Mouse (Mus musculus): ENCODE measurements at regions not wholly inside any gene's neighbourhood (a gene's known extent, or its start where the extent isn't known, plus 50 kb on each side); places are given as distances from the start of the nearest gene placed in this dataset.
A peak's percentile ranks its signal among the peaks of the same experiment; 100 is the strongest.

GRCm38 (mm10) chr2:124764186-124764910, 303.6 kb upstream of the Slc24a5 start:
- no peaks in the 10 kb centered on the region for H3K9me3 ChIP-seq (ENCODE audit: control insufficient read depth, low read length)
- H3K4me1 ChIP-seq (replicated peaks; ENCODE audit: control insufficient read depth, insufficient read depth, low read length), result no peaks in the 10 kb centered on the region
- 48% methylated on average over 10 of the region's 10 CpGs for WGBS
- no peak for DNase-seq (ENCODE audit: low spot score)
- ATAC-seq (ENCODE audit: low FRiP score), result no peak
- no peak overlapping the region for H3K9ac ChIP-seq (ENCODE audit: low read depth, low read length)
- no peak overlapping the region for H3K27ac ChIP-seq (ENCODE audit: low read depth, low read length)
- no peak overlapping the region for H3K4me3 ChIP-seq (ENCODE audit: low read depth, low read length)
- no peaks in the 10 kb centered on the region for H3K27me3 ChIP-seq (ENCODE audit: control insufficient read depth, insufficient read depth, low read length)
- no peaks in the 10 kb centered on the region for H3K36me3 ChIP-seq (ENCODE audit: control insufficient read depth, insufficient read depth, low read length)
- H3K4me2 ChIP-seq (replicated peaks; ENCODE audit: low read depth, low read length), result no peak overlapping the region

- DNase-seq (ENCODE audit: low spot score) (no peak), ATAC-seq (ENCODE audit: low FRiP score) (no peak)
- Histone ChIP-seq H3K36me3 (ENCODE audit: control insufficient read depth, insufficient read depth, low read length) (no peaks in the 10 kb centered on the region), H3K4me2 (replicated peaks; ENCODE audit: low read depth, low read length) (no peak overlapping the region), H3K27me3 (ENCODE audit: control insufficient read depth, insufficient read depth, low read length) (no peaks in the 10 kb centered on the region), H3K9ac (ENCODE audit: low read depth, low read length) (no peak overlapping the region), H3K9me3 (ENCODE audit: control insufficient read depth, low read length) (no peaks in the 10 kb centered on the region), H3K4me3 (ENCODE audit: low read depth, low read length) (no peak overlapping the region), H3K4me1 (replicated peaks; ENCODE audit: control insufficient read depth, insufficient read depth, low read length) (no peaks in the 10 kb centered on the region), H3K27ac (ENCODE audit: low read depth, low read length) (no peak overlapping the region)
- WGBS, result 92% methylated on average over 6 of the region's 6 CpGs
These were observed 298.5 kb upstream of the Slc24a5 start for GRCm38 (mm10) chr2:124769267-124769967.

GRCm38 (mm10) chr2:124770028-124770427, 297.9 kb upstream of the Slc24a5 start:
- no peak overlapping the region for H3K27ac ChIP-seq (ENCODE audit: low read depth, low read length)
- H3K4me2 ChIP-seq (replicated peaks; ENCODE audit: low read depth, low read length), result no peak overlapping the region
- H3K4me3 ChIP-seq (ENCODE audit: low read depth, low read length), result no peak overlapping the region
- H3K36me3 ChIP-seq (ENCODE audit: control insufficient read depth, insufficient read depth, low read length), result no peaks in the 10 kb centered on the region
- no peaks in the 10 kb centered on the region for H3K4me1 ChIP-seq (replicated peaks; ENCODE audit: control insufficient read depth, insufficient read depth, low read length)
- DNase-seq (ENCODE audit: low spot score), result no peak
- H3K9me3 ChIP-seq (ENCODE audit: control insufficient read depth, low read length), result no peaks in the 10 kb centered on the region
- no peak for ATAC-seq (ENCODE audit: low FRiP score)
- H3K9ac ChIP-seq (ENCODE audit: low read depth, low read length), result no peak overlapping the region
- 77% methylated on average over 2 of the region's 2 CpGs for WGBS
- H3K27me3 ChIP-seq (ENCODE audit: control insufficient read depth, insufficient read depth, low read length), result no peaks in the 10 kb centered on the region

- Histone ChIP-seq H3K4me3 (ENCODE audit: low read depth, low read length) (no peak overlapping the region), H3K27me3 (ENCODE audit: control insufficient read depth, insufficient read depth, low read length) (no peaks in the 10 kb centered on the region), H3K4me2 (replicated peaks; ENCODE audit: low read depth, low read length) (no peak overlapping the region), H3K9me3 (ENCODE audit: control insufficient read depth, low read length) (no peaks in the 10 kb centered on the region), H3K27ac (ENCODE audit: low read depth, low read length) (peak overlapping the region; percentile 65; the same call in 1 of the 2 replicates), H3K36me3 (ENCODE audit: control insufficient read depth, insufficient read depth, low read length) (no peaks in the 10 kb centered on the region), H3K4me1 (replicated peaks; ENCODE audit: control insufficient read depth, insufficient read depth, low read length) (no peaks in the 10 kb centered on the region), H3K9ac (ENCODE audit: low read depth, low read length) (no peak overlapping the region)
- WGBS, result 47% methylated on average over 11 of the region's 11 CpGs
- peak; percentile 30 for DNase-seq (ENCODE audit: low spot score)
- peak; percentile 59 for ATAC-seq (ENCODE audit: low FRiP score)
These were observed 295.7 kb upstream of the Slc24a5 start for GRCm38 (mm10) chr2:124772055-124772708.

- no peaks in the 10 kb centered on the region for H3K9me3 ChIP-seq (ENCODE audit: control insufficient read depth, low read length)
- no peak for DNase-seq (ENCODE audit: low spot score)
- no peak overlapping the region for H3K27ac ChIP-seq (ENCODE audit: low read depth, low read length)
- no peaks in the 10 kb centered on the region for H3K36me3 ChIP-seq (ENCODE audit: control insufficient read depth, insufficient read depth, low read length)
- H3K27me3 ChIP-seq (ENCODE audit: control insufficient read depth, insufficient read depth, low read length), result no peaks in the 10 kb centered on the region
- 0 out of 2 replicates have a peak, but pooled peaks cover 2% of the 10 kb centered on the region for H3K4me1 ChIP-seq (replicated peaks; ENCODE audit: control insufficient read depth, insufficient read depth, low read length)
- H3K4me2 ChIP-seq (replicated peaks; ENCODE audit: low read depth, low read length), result no peak overlapping the region
- no peak overlapping the region for H3K4me3 ChIP-seq (ENCODE audit: low read depth, low read length)
- ATAC-seq (ENCODE audit: low FRiP score), result no peak
- H3K9ac ChIP-seq (ENCODE audit: low read depth, low read length), result no peak overlapping the region
- 74% methylated on average over 3 of the region's 3 CpGs for WGBS
These were observed 292.2 kb upstream of the Slc24a5 start for GRCm38 (mm10) chr2:124775737-124776136.

GRCm38 (mm10) chr2:124792633-124793036, 275.3 kb upstream of the Slc24a5 start:
- ATAC-seq (ENCODE audit: low FRiP score), result no peak
- 69% methylated on average over 7 of the region's 7 CpGs for WGBS

GRCm38 (mm10) chr2:124811709-124812108, 256.2 kb upstream of the Slc24a5 start:
- ATAC-seq (ENCODE audit: low FRiP score) (no peak), DNase-seq (ENCODE audit: low spot score) (no peak)
- H3K36me3 ChIP-seq (ENCODE audit: control insufficient read depth, insufficient read depth, low read length), result no peaks in the 10 kb centered on the region
- no peak overlapping the region for H3K9ac ChIP-seq (ENCODE audit: low read depth, low read length)
- WGBS, result 84% methylated on average over 8 of the region's 8 CpGs
- H3K4me3 ChIP-seq (ENCODE audit: low read depth, low read length), result no peak overlapping the region
- no peak overlapping the region for H3K27ac ChIP-seq (ENCODE audit: low read depth, low read length)
- no peaks in the 10 kb centered on the region for H3K9me3 ChIP-seq (ENCODE audit: control insufficient read depth, low read length)
- H3K27me3 ChIP-seq (ENCODE audit: control insufficient read depth, insufficient read depth, low read length), result no peaks in the 10 kb centered on the region
- no peak overlapping the region for H3K4me2 ChIP-seq (replicated peaks; ENCODE audit: low read depth, low read length)
- H3K4me1 ChIP-seq (replicated peaks; ENCODE audit: control insufficient read depth, insufficient read depth, low read length), result no peaks in the 10 kb centered on the region

More at GRCm38 (mm10) chr2:124792633-124793036, 275.3 kb upstream of the Slc24a5 start:
- no peak overlapping the region for H3K4me3 ChIP-seq (ENCODE audit: low read depth, low read length)
- no peaks in the 10 kb centered on the region for H3K27me3 ChIP-seq (ENCODE audit: control insufficient read depth, insufficient read depth, low read length)
- no peaks in the 10 kb centered on the region for H3K4me1 ChIP-seq (replicated peaks; ENCODE audit: control insufficient read depth, insufficient read depth, low read length)
- no peak overlapping the region for H3K4me2 ChIP-seq (replicated peaks; ENCODE audit: low read depth, low read length)
- no peak overlapping the region for H3K27ac ChIP-seq (ENCODE audit: low read depth, low read length)
- no peaks in the 10 kb centered on the region for H3K9me3 ChIP-seq (ENCODE audit: control insufficient read depth, low read length)
- no peak overlapping the region for H3K9ac ChIP-seq (ENCODE audit: low read depth, low read length)
- DNase-seq (ENCODE audit: low spot score), result no peak
- no peaks in the 10 kb centered on the region for H3K36me3 ChIP-seq (ENCODE audit: control insufficient read depth, insufficient read depth, low read length)

GRCm38 (mm10) chr2:124816814-124817213, 251.1 kb upstream of the Slc24a5 start:
- no peaks in the 10 kb centered on the region for H3K9me3 ChIP-seq (ENCODE audit: control insufficient read depth, low read length)
- H3K4me2 ChIP-seq (replicated peaks; ENCODE audit: low read depth, low read length), result no peak overlapping the region
- ATAC-seq (ENCODE audit: low FRiP score) (no peak), DNase-seq (ENCODE audit: low spot score) (no peak)
- no peaks in the 10 kb centered on the region for H3K4me1 ChIP-seq (replicated peaks; ENCODE audit: control insufficient read depth, insufficient read depth, low read length)
- WGBS, result 92% methylated on average over 2 of the region's 2 CpGs
- H3K27me3 ChIP-seq (ENCODE audit: control insufficient read depth, insufficient read depth, low read length), result no peaks in the 10 kb centered on the region
- H3K4me3 ChIP-seq (ENCODE audit: low read depth, low read length), result no peak overlapping the region
- no peak overlapping the region for H3K27ac ChIP-seq (ENCODE audit: low read depth, low read length)
- no peaks in the 10 kb centered on the region for H3K36me3 ChIP-seq (ENCODE audit: control insufficient read depth, insufficient read depth, low read length)
- H3K9ac ChIP-seq (ENCODE audit: low read depth, low read length), result no peak overlapping the region
